Mouse (Mus musculus): Measurements from ENCODE around the gene Atp6v0a2.

DNA sequence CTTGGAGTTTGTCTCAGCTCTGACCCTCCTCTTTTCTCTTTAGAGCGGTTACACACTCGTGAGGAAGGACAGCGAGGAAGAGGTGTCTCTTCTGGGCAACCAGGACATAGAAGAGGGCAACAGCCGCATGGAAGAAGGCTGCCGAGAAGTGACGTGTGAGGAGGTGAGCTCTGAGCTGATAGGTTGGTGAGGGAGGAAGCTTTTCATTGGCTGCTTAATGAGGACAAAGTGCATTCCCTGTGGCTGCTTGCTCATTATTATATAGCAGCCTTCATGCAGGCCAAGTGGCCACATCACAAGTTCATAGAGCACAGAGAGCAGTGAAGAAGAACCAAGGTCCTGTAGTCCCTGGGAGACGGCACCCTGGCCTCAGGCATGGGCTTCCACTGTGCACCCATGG, 90.0 kb downstream of the Atp6v0a2 start:
- TF ChIP-seq POLR2A (IDR thresholded peaks at IDR 0.05; ENCODE audit: insufficient read depth, low read depth, low read length) (no peak), CTCF (IDR thresholded peaks at IDR 0.05; ENCODE audit: insufficient read depth, low read depth, low read length) (no peak)

All from olfactory bulb, adult 2 months (tissue).